Mouse (Mus musculus) MEL (cell line): Measurements from ENCODE around the gene Fmnl2. TPM values are rescaled to one million over a fixed set of nuclear protein-coding genes. Genes with fewer than 3 reads are reported as not detected.

Experiments used
- DNase-seq: peaks from one replicate; pipeline ENCODE4 v3.0.0; 2011; ENCODE audit warnings: low read depth, low spot score
- H3K27ac ChIP-seq: 2 replicates; pipeline ENCODE4 v1.5.1; 2012; ENCODE audit warnings: low read depth, mild to moderate bottlenecking, control low read depth, low read length, moderate library complexity; ENCODE audit not compliant: control insufficient read depth
- H3K27me3 ChIP-seq, 2 experiments: fragments of 150-350 bp in 1 of 2; sonication (generic) in 1 of 2; 2 replicates each; pipeline ENCODE4 v1.6.1; 2012; ENCODE audit warnings: low read length in 2 of 2, mild to moderate bottlenecking in 2 of 2, improper control_type of control experiment in 1 of 2, moderate library complexity in 1 of 2; ENCODE audit not compliant: insufficient read depth in 2 of 2, control insufficient read depth in 1 of 2
- H3K36me3 ChIP-seq, 2 experiments: 2 replicates each; pipeline ENCODE4 v1.6.1; 2012 to 2014; ENCODE audit warnings: low read length in 2 of 2, improper control_type of control experiment in 1 of 2, inconsistent platforms in 1 of 2, mild to moderate bottlenecking in 1 of 2; ENCODE audit not compliant: insufficient read depth in 2 of 2, control insufficient read depth in 1 of 2
- H3K4me1 ChIP-seq, 2 experiments: fragments of 150-350 bp in 1 of 2; sonication (generic) in 1 of 2; 2 replicates each; pipeline ENCODE4 v1.6.1; 2012; ENCODE audit warnings: low read length in 2 of 2, improper control_type of control experiment in 1 of 2, mild to moderate bottlenecking in 1 of 2; ENCODE audit not compliant: insufficient read depth in 2 of 2, control insufficient read depth in 1 of 2
- H3K4me3 ChIP-seq, 2 experiments: fragments of 150-350 bp in 1 of 2; sonication (generic) in 1 of 2; 2 replicates each; pipeline ENCODE4 v1.5.1; 2012; ENCODE audit warnings: low read depth in 2 of 2, low read length in 2 of 2, mild to moderate bottlenecking in 2 of 2, moderate library complexity in 2 of 2, control low read depth in 1 of 2, improper control_type of control experiment in 1 of 2; ENCODE audit not compliant: control insufficient read depth in 1 of 2, insufficient read depth in 1 of 2
- H3K79me2 ChIP-seq: 2 replicates; pipeline ENCODE4 v1.6.1; 2012; ENCODE audit warnings: mild to moderate bottlenecking, low read length, moderate library complexity; ENCODE audit not compliant: control insufficient read depth, poor library complexity, insufficient read depth
- H3K9ac ChIP-seq: 2 replicates; pipeline ENCODE4 v1.6.1; 2012; ENCODE audit warnings: low read depth, mild to moderate bottlenecking, control low read depth, low read length, moderate library complexity; ENCODE audit not compliant: control insufficient read depth, poor library complexity, severe bottlenecking
- H3K9me3 ChIP-seq: fragments of 150-350 bp; sonication (generic); replicated peaks from 2 replicates; pipeline ENCODE4 v1.6.1; 2012; ENCODE audit warnings: mild to moderate bottlenecking, low read length, improper control_type of control experiment, moderate library complexity; ENCODE audit not compliant: insufficient read depth
- CHD1 ChIP-seq: IDR thresholded peaks from 2 replicates; pipeline ENCODE4 v1.6.1; 2012; ENCODE audit warnings: low read depth, mild to moderate bottlenecking, inconsistent platforms, low read length, improper control_type of control experiment
- CHD2 ChIP-seq: IDR thresholded peaks from 2 replicates; pipeline ENCODE4 v1.6.1; 2011; ENCODE audit warnings: low read length, improper control_type of control experiment
- ELF1 ChIP-seq: IDR thresholded peaks from 2 replicates; pipeline ENCODE4 v1.6.1; 2014; ENCODE audit warnings: low read depth, mild to moderate bottlenecking, inconsistent platforms, low read length, improper control_type of control experiment, moderate library complexity
- EP300 ChIP-seq, 2 experiments: IDR thresholded peaks; 2 replicates each; pipeline ENCODE4 v1.6.1; 2011; ENCODE audit warnings: improper control_type of control experiment in 2 of 2, low read length in 2 of 2, low read depth in 1 of 2, mild to moderate bottlenecking in 1 of 2
- GATA1 ChIP-seq: IDR thresholded peaks from 2 replicates; pipeline ENCODE4 v1.6.1; 2011; ENCODE audit warnings: low read depth, low read length, improper control_type of control experiment
- JUND ChIP-seq: IDR thresholded peaks from 2 replicates; pipeline ENCODE4 v1.6.1; 2011; ENCODE audit warnings: low read depth, mild to moderate bottlenecking, improper control_type of control experiment, low read length
- KAT2A ChIP-seq: conservative IDR thresholded peaks from 2 replicates; pipeline ENCODE4 v1.6.1; 2012; ENCODE audit warnings: low read depth, low read length, improper control_type of control experiment, inconsistent platforms
- MAFK ChIP-seq: IDR thresholded peaks from 2 replicates; pipeline ENCODE4 v1.6.1; 2011; ENCODE audit warnings: low read depth, mild to moderate bottlenecking, low read length, improper control_type of control experiment, borderline replicate concordance
- MEF2A ChIP-seq: IDR thresholded peaks from 2 replicates; pipeline ENCODE4 v1.6.1; 2014; ENCODE audit warnings: low read depth, mild to moderate bottlenecking, inconsistent platforms, low read length, improper control_type of control experiment; ENCODE audit not compliant: poor library complexity, insufficient replicate concordance, severe bottlenecking; ENCODE audit errors: extremely low read depth
- MXI1 ChIP-seq: IDR thresholded peaks from 2 replicates; pipeline ENCODE4 v1.6.1; 2011; ENCODE audit warnings: mild to moderate bottlenecking, low read depth, low read length, improper control_type of control experiment
- MYB ChIP-seq: IDR thresholded peaks from 2 replicates; pipeline ENCODE4 v1.6.1; 2011; ENCODE audit warnings: mild to moderate bottlenecking, low read depth, low read length, improper control_type of control experiment
- MYC ChIP-seq: IDR thresholded peaks from 2 replicates; pipeline ENCODE4 v1.6.1; 2011; ENCODE audit warnings: low read depth, mild to moderate bottlenecking, low read length, improper control_type of control experiment, moderate library complexity
- NRF1 ChIP-seq: IDR thresholded peaks from 2 replicates; pipeline ENCODE4 v1.6.1; 2014; ENCODE audit warnings: low read depth, mild to moderate bottlenecking, inconsistent platforms, low read length, improper control_type of control experiment, moderate library complexity; ENCODE audit not compliant: poor library complexity, insufficient read depth, severe bottlenecking
- POLR2AphosphoS2 ChIP-seq: IDR thresholded peaks from 2 replicates; pipeline ENCODE4 v1.6.1; 2011; ENCODE audit warnings: low read length, improper control_type of control experiment
- POLR2AphosphoS5 ChIP-seq: IDR thresholded peaks from 2 replicates; pipeline ENCODE4 v1.6.1; 2012; ENCODE audit warnings: low read depth, borderline replicate concordance, mild to moderate bottlenecking, inconsistent platforms, low read length, moderate library complexity, mixed read lengths
- RAD21 ChIP-seq: IDR thresholded peaks from 2 replicates; pipeline ENCODE4 v1.6.1; 2011; ENCODE audit warnings: mild to moderate bottlenecking, low read depth, low read length, improper control_type of control experiment
- RCOR1 ChIP-seq: IDR thresholded peaks from 2 replicates; pipeline ENCODE4 v1.6.1; 2012; ENCODE audit warnings: low read depth, mild to moderate bottlenecking, inconsistent platforms, low read length, improper control_type of control experiment
- SIN3A ChIP-seq: IDR thresholded peaks from 2 replicates; pipeline ENCODE4 v1.6.1; 2012; ENCODE audit warnings: low read length, improper control_type of control experiment, inconsistent platforms
- UBTF ChIP-seq: IDR thresholded peaks from 2 replicates; pipeline ENCODE4 v1.6.1; 2012; ENCODE audit warnings: low read depth, mild to moderate bottlenecking, inconsistent platforms, low read length, improper control_type of control experiment, moderate library complexity, borderline replicate concordance; ENCODE audit not compliant: insufficient read depth
- USF2 ChIP-seq, 2 experiments: IDR thresholded peaks; 2 replicates each; pipeline ENCODE4 v1.6.1; 2011 to 2012; ENCODE audit warnings: improper control_type of control experiment in 2 of 2, low read length in 2 of 2, borderline replicate concordance in 1 of 2, inconsistent platforms in 1 of 2, low read depth in 1 of 2, mild to moderate bottlenecking in 1 of 2; ENCODE audit not compliant: insufficient read depth in 1 of 2
- ZC3H11A ChIP-seq: IDR thresholded peaks from 2 replicates; pipeline ENCODE4 v1.6.1; 2012; ENCODE audit warnings: low read depth, mild to moderate bottlenecking, inconsistent platforms, low read length, improper control_type of control experiment
- ZKSCAN1 ChIP-seq: IDR thresholded peaks from 2 replicates; pipeline ENCODE4 v1.6.1; 2012; ENCODE audit warnings: low read depth, mild to moderate bottlenecking, inconsistent platforms, low read length, improper control_type of control experiment, moderate library complexity
- ZMIZ1 ChIP-seq: IDR thresholded peaks from 2 replicates; pipeline ENCODE4 v1.6.1; 2012; ENCODE audit warnings: low read depth, mild to moderate bottlenecking, inconsistent platforms, low read length, improper control_type of control experiment, moderate library complexity
- ZNF384 ChIP-seq: IDR thresholded peaks from 2 replicates; pipeline ENCODE4 v1.6.1; 2012; ENCODE audit warnings: low read depth, mild to moderate bottlenecking, inconsistent platforms, low read length, improper control_type of control experiment
- polyA plus RNA-seq, 2 experiments: library from polyadenylated mRNA; stranded (reverse) in 1 of 2; unstranded in 1 of 2; fragments of >175 nt in 1 of 2; fragments of >200 nt in 1 of 2; gene quantifications; 2 replicates each; pipeline versions ENCODE4 v1.2.1 to v1.2.4; 2012; ENCODE audit warnings: low replicate concordance in 2 of 2, low read depth in 1 of 2; ENCODE audit not compliant: insufficient read length in 2 of 2, insufficient read depth in 1 of 2, missing spikeins in 1 of 2
- total RNA-seq: library from RNA; depleted of rRNA; stranded (reverse); fragments of 300-350 nt; gene quantifications from 2 replicates; pipeline ENCODE4 v1.2.3, GENCODE M21; 2012

Fmnl2 gene
- total and polyA plus RNA-seq, 3 experiments = not detected

DNA sequence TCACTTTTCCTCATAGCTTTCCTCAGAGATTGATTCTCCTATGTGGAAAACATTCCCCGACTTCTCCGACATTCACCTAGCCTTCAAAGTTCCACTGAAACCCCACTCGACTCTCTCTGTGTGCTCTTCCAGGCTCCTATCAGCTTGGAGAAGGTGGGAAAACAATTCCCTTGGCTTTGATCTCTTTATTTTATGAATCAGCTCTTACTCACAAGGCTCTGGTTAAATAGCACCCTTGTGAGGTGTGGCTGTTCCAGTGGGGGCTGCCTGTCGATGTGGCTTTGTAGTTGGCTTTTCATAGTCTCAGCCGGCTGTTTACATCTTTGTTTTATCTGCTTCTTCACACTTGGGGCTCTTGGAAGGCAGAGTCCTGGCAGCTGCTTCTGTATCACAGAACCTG is 10.5 kb downstream of the Fmnl2 start:
- Histone ChIP-seq H3K27me3 (no peaks in the 10 kb centered on the region), H3K79me2 (no peaks in the 10 kb centered on the region), H3K9ac (no peak overlapping the region), H3K4me1 (no peaks in the 10 kb centered on the region), H3K4me3 (no peak overlapping the region), H3K9me3 (no peaks in the 10 kb centered on the region), H3K36me3 (no peaks in the 10 kb centered on the region), H3K27ac (no peak overlapping the region)
- TF ChIP-seq ZKSCAN1 = no peak
- no peak for TF ChIP-seq RAD21
- no peak for TF ChIP-seq NRF1
- TF ChIP-seq MXI1 = no peak
- TF ChIP-seq MYB = no peak
- TF ChIP-seq SIN3A = no peak
- no peak for TF ChIP-seq MEF2A
- TF ChIP-seq CHD2 = no peak
- no peak for TF ChIP-seq CHD1
- TF ChIP-seq EP300 (IDR thresholded peaks at IDR 0.05; ENCODE audit: low read depth in 1 of 2, low read length in 2 of 2) = no peak
- TF ChIP-seq ELF1 = no peak
- TF ChIP-seq USF2 (IDR thresholded peaks at IDR 0.05; ENCODE audit: borderline replicate concordance in 1 of 2, insufficient read depth in 1 of 2, low read depth in 1 of 2, low read length in 2 of 2) = no peak
- DNase-seq = no peak

DNA sequence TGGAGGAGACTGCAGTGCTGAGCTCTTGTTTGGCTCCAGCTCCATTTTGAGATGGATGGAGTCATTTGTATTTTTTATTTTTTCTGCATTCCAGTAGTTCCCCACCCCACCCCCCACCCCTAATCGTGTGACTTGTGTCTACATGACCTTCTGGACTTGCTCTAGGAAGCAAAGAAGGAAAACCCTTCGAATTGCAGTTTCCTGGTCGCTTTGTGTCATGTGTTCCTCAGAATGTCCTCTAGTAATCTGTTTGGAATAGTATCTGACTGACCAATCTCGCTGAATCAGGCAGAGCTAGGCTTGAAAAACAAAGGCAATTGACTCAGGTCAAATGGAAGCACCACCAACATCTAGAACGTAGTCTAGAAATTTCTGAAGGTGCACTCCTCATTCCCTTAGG is 15.0 kb downstream of the Fmnl2 start:
- Histone ChIP-seq H3K4me1 (no peaks in the 10 kb centered on the region), H3K79me2 (no peaks in the 10 kb centered on the region), H3K9me3 (no peaks in the 10 kb centered on the region), H3K27me3 (no peaks in the 10 kb centered on the region), H3K27ac (no peak overlapping the region), H3K9ac (no peak overlapping the region), H3K4me3 (no peak overlapping the region), H3K36me3 (no peaks in the 10 kb centered on the region)
- no peak for DNase-seq
- no peak for TF ChIP-seq ZMIZ1
- TF ChIP-seq CHD1 = no peak

DNA sequence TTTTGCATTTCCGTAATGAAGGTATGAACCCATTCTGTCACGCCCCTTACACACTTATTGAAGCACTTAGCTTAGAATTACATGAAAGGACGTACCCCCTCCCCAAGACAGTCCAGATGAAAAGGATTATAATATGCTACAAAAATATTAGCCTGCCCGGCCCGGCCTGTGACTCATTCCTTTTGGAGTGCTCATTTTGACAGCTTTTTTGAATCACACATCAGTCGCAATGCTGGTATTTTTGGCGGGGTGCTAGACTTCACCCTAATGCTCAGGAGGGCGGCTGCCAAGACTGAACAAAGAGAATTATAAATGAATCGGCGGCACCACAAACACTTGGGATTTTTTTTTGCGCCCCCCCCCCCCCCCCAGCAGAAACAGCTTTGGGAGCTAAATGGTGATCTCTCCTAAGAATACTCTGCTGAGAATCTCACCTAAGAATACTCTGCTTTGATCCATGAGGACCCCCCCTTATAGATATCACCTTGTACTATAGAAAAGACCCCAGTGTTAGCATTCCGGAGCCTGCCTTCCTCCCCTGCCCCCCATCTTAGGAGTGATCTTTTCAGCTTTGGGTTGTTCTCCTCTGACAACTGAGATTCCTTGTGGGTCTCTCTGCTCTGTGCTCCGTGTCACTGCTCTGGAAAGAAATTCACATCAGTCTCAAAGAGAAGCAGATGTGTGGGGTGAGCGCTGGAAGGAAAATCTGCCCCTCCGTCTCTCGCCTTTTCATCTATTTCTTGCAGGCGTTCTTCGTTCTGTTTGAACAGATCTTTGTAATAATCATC is 15.8 kb downstream of the Fmnl2 start:
- Histone ChIP-seq H3K9me3 (no peaks in the 10 kb centered on the region), H3K27me3 (no peaks in the 10 kb centered on the region), H3K36me3 (no peaks in the 10 kb centered on the region), H3K4me3 (no peak overlapping the region), H3K9ac (no peak overlapping the region), H3K79me2 (no peaks in the 10 kb centered on the region), H3K4me1 (no peaks in the 10 kb centered on the region), H3K27ac (no peak overlapping the region)
- no peak for DNase-seq
- TF ChIP-seq MEF2A (no peak), MXI1 (no peak), SIN3A (no peak), ZC3H11A (no peak), POLR2AphosphoS2 (no peak), POLR2AphosphoS5 (no peak), UBTF (no peak), ZNF384 (no peak), CHD1 (no peak), ZMIZ1 (no peak), JUND (no peak), KAT2A (no peak), EP300 (IDR thresholded peaks at IDR 0.05; ENCODE audit: low read depth in 1 of 2, low read length in 2 of 2) (no peak), MAFK (no peak), GATA1 (no peak), MYC (no peak), RCOR1 (no peak)
